Mouse (Mus musculus) thymus, adult 18-20 months (tissue): ENCODE results near the gene Stat2.

ENCODE experiments used
- DNase-seq, 2 experiments: peaks; one replicate each; pipeline ENCODE4 v3.0.0; 2022; ENCODE audit warnings: mixed read lengths in 2 of 2

Stat2 gene

GRCm38 (mm10) chr10:128270287-128270841 lies at the start of gene Stat2:
TSS of gene Stat2 (plus strand) at chr10:128270559.
- DNase-seq, result peak; percentile 94 to 95

- no peak for DNase-seq
Observed at GRCm38 (mm10) chr10:128221533-128222286, 48.6 kb upstream of the Stat2 start.

GRCm38 (mm10) chr10:128225064-128225463 lies 45.3 kb upstream of the Stat2 start:
- no peak for DNase-seq

GRCm38 (mm10) chr10:128225538-128225937 lies 44.8 kb upstream of the Stat2 start, which contains the start of gene Mip:
TSS of gene Mip (plus strand) at chr10:128225838.
- no peak for DNase-seq

DNA sequence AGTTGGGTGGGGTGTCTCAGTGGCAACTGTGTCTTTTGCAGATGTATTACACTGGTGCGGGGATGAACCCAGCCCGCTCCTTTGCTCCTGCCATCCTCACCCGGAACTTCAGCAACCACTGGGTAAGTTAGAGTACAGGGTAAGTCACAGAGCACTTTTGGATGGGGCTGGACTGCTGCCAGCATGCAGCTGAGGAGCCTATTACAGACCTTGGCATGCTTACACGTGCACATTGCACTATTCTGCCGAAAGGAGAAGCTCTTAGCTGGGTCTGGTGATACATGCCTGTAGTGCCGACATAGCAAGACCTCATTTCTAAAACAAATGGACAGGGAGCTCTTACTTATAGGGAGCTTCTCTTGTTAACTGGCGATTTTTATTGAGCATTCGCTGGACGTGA lies 42.8 kb upstream of the Stat2 start:
- no peak for DNase-seq

DNA sequence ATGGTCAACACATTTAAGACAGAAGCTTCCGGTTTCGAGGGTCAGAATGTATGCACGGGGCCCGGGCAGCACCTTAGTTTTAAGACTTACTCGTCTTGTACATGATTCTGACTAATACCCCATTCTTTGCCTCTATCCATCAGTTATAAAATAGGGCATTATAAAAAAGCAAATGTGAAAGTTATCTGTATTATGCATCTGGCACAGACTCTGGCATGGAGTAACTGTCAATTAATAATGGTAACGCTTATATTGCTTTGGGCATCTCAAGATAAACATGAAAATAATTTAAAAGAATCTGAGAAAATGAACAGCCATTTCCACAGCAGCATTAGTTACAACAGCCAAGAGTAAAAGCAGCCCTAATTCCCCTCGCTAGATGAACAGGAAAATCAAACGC lies 42.4 kb upstream of the Stat2 start:
- no peak for DNase-seq

- no peak for DNase-seq
Observed at GRCm38 (mm10) chr10:128230582-128230981, 39.8 kb upstream of the Stat2 start.

- DNase-seq, result no peak
Observed at GRCm38 (mm10) chr10:128231146-128231545, 39.2 kb upstream of the Stat2 start.

- peak; percentile 77 to 80 for DNase-seq
Observed at GRCm38 (mm10) chr10:128231697-128232419, 38.5 kb upstream of the Stat2 start, which contains the start of gene Timeless. TSS of gene Timeless (plus strand) at chr10:128232065.

DNA sequence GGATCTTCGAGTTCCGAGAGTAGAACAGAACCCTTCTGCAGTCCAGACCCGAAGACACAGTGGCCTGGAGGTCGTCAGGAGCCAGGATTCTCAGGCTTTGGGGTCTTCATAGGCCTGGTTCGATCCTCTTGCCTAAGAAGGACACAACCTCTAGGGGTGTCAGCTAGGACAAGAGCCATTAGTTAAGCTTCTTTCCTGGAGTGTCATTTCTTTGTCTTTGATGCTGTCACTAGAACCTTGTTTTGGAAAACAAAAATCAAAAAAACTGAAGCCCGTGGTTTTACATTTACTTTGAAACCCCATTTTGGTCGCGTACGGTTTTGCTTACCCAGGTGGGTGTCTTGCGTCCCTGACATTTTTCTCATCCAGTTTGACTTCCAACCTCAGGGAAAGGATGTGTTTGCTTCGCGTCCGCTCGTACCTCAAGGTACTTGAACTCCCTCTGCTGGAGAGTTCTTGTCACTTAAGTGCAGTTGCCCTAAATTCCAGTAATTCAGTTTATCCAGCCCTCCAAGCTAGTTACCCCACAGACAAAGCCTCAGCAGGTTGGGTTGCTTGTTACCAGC lies 37.9 kb upstream of the Stat2 start:
- DNase-seq, result peak in 1 of 2 experiments; percentile 57

DNA sequence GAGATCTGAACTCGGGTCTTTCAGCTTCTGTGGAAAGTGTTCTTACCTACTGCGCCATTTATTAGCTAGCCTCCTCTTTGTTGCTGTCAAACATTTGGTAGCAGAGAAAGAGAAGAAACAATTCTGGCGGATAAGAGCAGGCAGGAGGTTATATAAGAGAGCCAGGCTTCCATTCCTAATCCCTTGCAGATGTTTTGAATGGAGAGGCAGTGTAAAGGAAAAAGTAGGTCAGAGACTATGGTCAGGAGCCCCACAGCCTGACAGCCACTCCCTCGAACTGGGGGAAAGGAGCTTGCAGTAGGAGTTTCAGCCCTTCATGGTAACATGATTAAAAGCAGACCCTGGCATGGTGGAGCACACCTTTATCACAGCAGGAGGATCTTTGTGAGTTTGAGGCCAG lies 34.0 kb upstream of the Stat2 start:
- no peak for DNase-seq

- no peak for DNase-seq
Observed at GRCm38 (mm10) chr10:128237807-128238480, 32.4 kb upstream of the Stat2 start.

GRCm38 (mm10) chr10:128239140-128239539 lies 31.2 kb upstream of the Stat2 start:
- DNase-seq, result no peak

- DNase-seq, result no peak
Observed at GRCm38 (mm10) chr10:128240131-128240530, 30.2 kb upstream of the Stat2 start.

DNA sequence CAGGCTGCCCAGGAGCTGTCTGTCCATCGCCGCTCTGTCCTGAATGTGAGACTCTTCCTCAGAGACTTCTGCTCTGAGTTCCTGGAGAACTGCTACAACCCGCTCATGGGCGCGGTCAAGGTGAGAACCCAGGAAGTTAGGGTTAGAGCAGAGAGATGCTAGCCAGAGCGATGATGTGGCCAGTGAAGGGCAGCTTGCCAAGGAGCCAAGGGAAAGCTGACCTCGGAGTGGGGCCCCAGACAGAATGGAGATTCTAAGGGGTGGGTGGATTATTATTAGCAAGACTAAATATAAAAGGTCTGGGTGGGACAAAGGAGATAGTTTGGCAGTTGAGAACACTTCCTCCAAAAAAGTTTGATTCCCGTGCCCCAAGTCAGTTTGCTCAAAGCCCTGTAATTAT lies 27.1 kb upstream of the Stat2 start:
- no peak for DNase-seq

GRCm38 (mm10) chr10:128244121-128244520 lies 26.2 kb upstream of the Stat2 start:
- no peak for DNase-seq

DNA sequence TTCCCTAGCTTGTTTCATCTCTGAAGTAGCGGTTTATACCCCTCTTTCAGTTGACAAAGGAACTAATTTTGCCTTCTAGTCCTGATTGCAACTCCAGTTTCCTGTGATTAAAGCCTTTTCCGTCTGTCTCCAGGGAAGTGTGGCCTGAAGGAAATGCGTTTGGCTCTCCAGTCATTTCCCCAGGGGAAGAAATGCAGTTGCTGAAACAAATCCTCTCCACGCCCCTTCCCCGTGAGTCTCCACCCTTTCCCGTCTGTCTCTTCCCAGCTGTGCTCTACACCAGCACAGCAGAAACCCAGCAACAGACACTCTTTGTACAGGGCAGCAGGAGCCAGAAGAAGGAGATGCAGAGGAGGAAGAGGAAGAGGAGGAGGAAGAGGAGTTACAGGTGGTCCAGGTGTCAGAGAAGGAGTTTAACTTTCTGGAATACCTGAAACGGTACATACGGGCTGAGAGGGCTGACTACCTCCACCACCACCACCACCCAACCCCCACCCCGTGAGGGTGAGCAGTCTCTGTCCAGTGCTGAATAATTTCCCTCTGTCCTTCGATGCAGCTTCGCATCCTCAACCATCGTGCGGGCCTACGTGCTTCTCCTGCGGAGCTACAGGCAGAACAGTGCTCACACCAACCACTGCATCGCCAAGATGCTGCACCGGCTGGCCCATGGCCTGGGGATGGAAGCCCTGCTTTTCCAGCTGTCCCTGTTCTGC lies 23.2 kb upstream of the Stat2 start:
- DNase-seq, result no peak

DNA sequence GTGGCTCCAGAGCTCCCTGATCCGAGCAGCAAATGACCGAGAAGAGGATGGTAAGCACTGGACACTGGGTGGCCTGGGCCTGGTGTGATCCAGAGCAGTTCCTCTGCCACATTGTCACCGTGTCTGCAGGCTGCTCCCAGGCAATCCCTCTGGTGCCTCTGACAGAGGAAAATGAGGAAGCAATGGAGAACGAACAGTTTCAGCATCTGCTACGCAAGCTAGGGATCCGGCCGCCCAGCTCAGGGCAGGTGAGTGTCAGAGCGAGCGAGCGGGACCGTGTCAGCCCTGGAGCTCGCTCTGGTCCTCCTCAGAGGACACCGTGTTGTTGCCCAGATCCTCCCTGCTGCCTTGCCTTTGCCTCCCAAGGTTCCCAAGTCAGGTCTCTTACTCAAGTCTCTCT lies 19.8 kb upstream of the Stat2 start:
- no peak for DNase-seq

GRCm38 (mm10) chr10:128253677-128254255 lies 16.6 kb upstream of the Stat2 start, which contains the start of gene Apon:
TSS of gene Apon (plus strand) at chr10:128254096.
- no peak for DNase-seq

GRCm38 (mm10) chr10:128255925-128256324 lies 14.4 kb upstream of the Stat2 start:
- DNase-seq, result no peak

DNA sequence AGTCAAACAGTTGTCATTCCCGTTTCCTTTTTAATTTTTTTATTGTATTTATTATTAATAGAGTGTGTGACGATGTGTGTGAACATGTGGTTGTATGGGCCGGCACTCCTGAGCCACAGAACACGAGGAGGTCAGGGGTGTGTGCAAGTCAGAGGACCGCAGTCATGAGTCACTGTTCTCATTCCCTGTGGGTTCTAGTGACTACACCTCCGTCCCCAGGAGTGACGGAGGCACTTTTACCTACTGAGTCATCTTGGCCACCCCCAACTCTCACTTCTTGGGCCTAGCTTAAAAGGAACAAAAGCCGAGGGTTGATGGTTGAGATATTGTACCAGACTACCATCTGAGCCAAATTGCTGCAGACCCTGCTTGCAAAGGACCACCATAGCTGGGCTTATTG lies 14.0 kb upstream of the Stat2 start:
- DNase-seq, result no peak

DNA sequence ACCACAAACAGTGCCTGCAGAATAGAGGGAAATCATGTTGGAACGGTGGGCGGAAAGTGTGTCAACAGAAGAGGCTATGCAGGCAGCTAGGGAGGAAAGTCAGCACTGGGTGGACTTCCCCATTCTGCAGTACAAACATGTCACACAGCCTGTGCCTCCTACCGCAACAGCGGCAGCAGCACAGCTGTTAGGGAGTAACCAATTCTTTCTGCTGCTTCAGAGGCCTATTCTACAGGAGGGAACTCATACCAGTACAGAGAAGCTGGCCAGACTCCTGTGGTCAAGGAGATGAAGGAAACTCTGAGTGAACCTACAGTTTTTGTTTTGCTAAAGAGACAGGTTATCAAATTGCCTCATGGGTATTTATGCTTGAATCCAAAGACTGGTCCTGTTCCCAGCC lies 11.4 kb upstream of the Stat2 start:
- no peak for DNase-seq
